Mouse (Mus musculus) embryonic facial prominence, embryonic 15.5 days (tissue): ENCODE results near the gene Epha6. TPM values are rescaled to one million over a fixed set of nuclear protein-coding genes. Genes with fewer than 3 reads are reported as not detected.

ENCODE experiments used
- ATAC-seq: fragments of 200-750 bp; cut with Nextera tagmentation; 2 replicates; pipeline ENCODE4 v1.8.0; 2017; ENCODE audit warnings: low read depth, moderate TSS enrichment; ENCODE audit not compliant: insufficient number of reproducible peaks, low FRiP score, low TSS enrichment
- H3K27ac ChIP-seq: fragments of 300-500 bp; sonication (generic); replicated peaks from 2 replicates; pipeline ENCODE4 v1.5.1; 2015; ENCODE audit warnings: mild to moderate bottlenecking, inconsistent platforms
- H3K27me3 ChIP-seq: fragments of 300-500 bp; sonication (generic); 2 replicates; pipeline ENCODE4 v1.6.1; 2015; ENCODE audit warnings: inconsistent platforms
- H3K36me3 ChIP-seq: fragments of 300-500 bp; sonication (generic); 2 replicates; pipeline ENCODE4 v1.6.1; 2015; ENCODE audit warnings: mild to moderate bottlenecking, inconsistent platforms
- H3K4me1 ChIP-seq: fragments of 300-500 bp; sonication (generic); 2 replicates; pipeline ENCODE4 v1.6.1; 2015; ENCODE audit warnings: inconsistent platforms
- H3K4me2 ChIP-seq: fragments of 300-500 bp; sonication (generic); replicated peaks from 2 replicates; pipeline ENCODE4 v1.6.1; 2015; ENCODE audit warnings: mild to moderate bottlenecking, inconsistent platforms
- H3K4me3 ChIP-seq: fragments of 300-500 bp; sonication (generic); replicated peaks from 2 replicates; pipeline ENCODE4 v1.5.1; 2015; ENCODE audit warnings: mild to moderate bottlenecking, inconsistent platforms
- H3K9ac ChIP-seq: fragments of 300-500 bp; sonication (generic); 2 replicates; pipeline ENCODE4 v1.6.1; 2015; ENCODE audit warnings: inconsistent platforms
- H3K9me3 ChIP-seq: fragments of 300-500 bp; sonication (generic); replicated peaks from 2 replicates; pipeline ENCODE4 v1.6.1; 2016; ENCODE audit warnings: inconsistent platforms
- WGBS: fragments of 180-500 bp; shearing (Covaris S2); methylation state at CpG from one replicate; pipeline ENCODE4 v1.1.7; 2015; 5-methylcytosine and 5-hydroxymethylcytosine counted together
- polyA plus RNA-seq: library from polyadenylated mRNA; unstranded; fragments of >200 nt; fragmentation: Nextera tagmentation; extraction: Ambion mirVana; gene quantifications from 2 replicates; pipeline ENCODE4 v1.2.1, GENCODE M21; 2015

Epha6 gene
- 0.59 and 0.77 TPM in 2 replicates for polyA plus RNA-seq

- no peak for ATAC-seq
- H3K9ac ChIP-seq: no peak within 1 kb of the TSS
- peaks cover 21% of the 10 kb centered on the region for H3K4me1 ChIP-seq
- no peaks in the 10 kb centered on the region for H3K36me3 ChIP-seq
- H3K27ac ChIP-seq: no peak within 1 kb of the TSS
- no peaks in the 10 kb centered on the region for H3K9me3 ChIP-seq
- under 1% methylated on average over 44 of the region's 45 CpGs for WGBS
- H3K4me2 ChIP-seq: peak within 1 kb of the TSS; percentile 89
- H3K4me3 ChIP-seq: peak within 1 kb of the TSS; percentile 46
- H3K27me3 ChIP-seq: peaks cover 29% of the 10 kb centered on the region
These were observed at the start of gene Epha6 for GRCm38 (mm10) chr16:60605061-60605831. Gene Epha6 (minus strand): TSS chr16:60605531.

GRCm38 (mm10) chr16:60651716-60652115 lies 46.4 kb upstream of the Epha6 start:
- Histone ChIP-seq H3K27ac (no peak overlapping the region), H3K4me1 (no peaks in the 10 kb centered on the region), H3K27me3 (no peaks in the 10 kb centered on the region), H3K4me3 (no peak overlapping the region), H3K9me3 (no peaks in the 10 kb centered on the region), H3K9ac (no peak overlapping the region), H3K4me2 (no peak overlapping the region), H3K36me3 (no peaks in the 10 kb centered on the region)
- ATAC-seq: no peak

- H3K4me2 ChIP-seq: no peak overlapping the region
- no peak overlapping the region for H3K27ac ChIP-seq
- no peak for ATAC-seq
- H3K9ac ChIP-seq: no peak overlapping the region
- no peaks in the 10 kb centered on the region for H3K36me3 ChIP-seq
- no peaks in the 10 kb centered on the region for H3K4me1 ChIP-seq
- no peaks in the 10 kb centered on the region for H3K27me3 ChIP-seq
- no peak overlapping the region for H3K4me3 ChIP-seq
- H3K9me3 ChIP-seq: no peaks in the 10 kb centered on the region
These were observed 22.8 kb upstream of the Epha6 start for GRCm38 (mm10) chr16:60628091-60628490.

- Histone ChIP-seq H3K4me1 (peaks cover 21% of the 10 kb centered on the region), H3K36me3 (no peaks in the 10 kb centered on the region), H3K4me3 (peak overlapping the region; percentile 46), H3K27me3 (peaks cover 29% of the 10 kb centered on the region), H3K4me2 (peak overlapping the region; percentile 89), H3K27ac (no peak overlapping the region), H3K9me3 (no peaks in the 10 kb centered on the region), H3K9ac (no peak overlapping the region)
- WGBS: under 1% methylated on average over 38 of the region's 38 CpGs
- ATAC-seq: peak; percentile 84
These were observed 677 bp upstream of the Epha6 start for GRCm38 (mm10) chr16:60605832-60606583.

- ATAC-seq: no peak
- whole genome bisulfite sequencing: 2% methylated on average over 10 of the region's 10 CpGs
- H3K27me3 ChIP-seq: peaks cover 29% of the 10 kb centered on the region
- H3K4me1 ChIP-seq: peaks cover 21% of the 10 kb centered on the region
- H3K9me3 ChIP-seq: no peaks in the 10 kb centered on the region
- H3K4me2 ChIP-seq: peak overlapping the region; percentile 89
- H3K9ac ChIP-seq: no peak overlapping the region
- peak overlapping the region; percentile 46 for H3K4me3 ChIP-seq
- no peaks in the 10 kb centered on the region for H3K36me3 ChIP-seq
- H3K27ac ChIP-seq: no peak overlapping the region
These were observed 718 bp downstream of the Epha6 start for GRCm38 (mm10) chr16:60604613-60605012.

- 78% methylated on average over 3 of the region's 3 CpGs for WGBS
- no peak for ATAC-seq
These were observed 20.0 kb downstream of the Epha6 start for GRCm38 (mm10) chr16:60585322-60585721.

GRCm38 (mm10) chr16:60584695-60585094 lies 20.6 kb downstream of the Epha6 start:
- no peaks in the 10 kb centered on the region for H3K9me3 ChIP-seq
- no peak overlapping the region for H3K4me2 ChIP-seq
- WGBS: 82% methylated on average over 7 of the region's 7 CpGs
- H3K4me1 ChIP-seq: no peaks in the 10 kb centered on the region
- no peaks in the 10 kb centered on the region for H3K36me3 ChIP-seq
- no peak overlapping the region for H3K4me3 ChIP-seq
- H3K9ac ChIP-seq: no peak overlapping the region
- no peaks in the 10 kb centered on the region for H3K27me3 ChIP-seq
- ATAC-seq: no peak
- no peak overlapping the region for H3K27ac ChIP-seq

More at GRCm38 (mm10) chr16:60585322-60585721, 20.0 kb downstream of the Epha6 start:
- Histone ChIP-seq H3K9ac (no peak overlapping the region), H3K4me2 (no peak overlapping the region), H3K36me3 (no peaks in the 10 kb centered on the region), H3K27me3 (no peaks in the 10 kb centered on the region), H3K27ac (no peak overlapping the region), H3K9me3 (no peaks in the 10 kb centered on the region), H3K4me1 (no peaks in the 10 kb centered on the region), H3K4me3 (no peak overlapping the region)

- no peaks in the 10 kb centered on the region for H3K27me3 ChIP-seq
- no peaks in the 10 kb centered on the region for H3K4me1 ChIP-seq
- ATAC-seq: no peak
- H3K9ac ChIP-seq: no peak overlapping the region
- no peaks in the 10 kb centered on the region for H3K9me3 ChIP-seq
- no peak overlapping the region for H3K4me3 ChIP-seq
- H3K4me2 ChIP-seq: no peak overlapping the region
- H3K36me3 ChIP-seq: no peaks in the 10 kb centered on the region
- no peak overlapping the region for H3K27ac ChIP-seq
- 54% methylated on average over 2 of the region's 2 CpGs for WGBS
These were observed 34.8 kb downstream of the Epha6 start for GRCm38 (mm10) chr16:60570546-60570945.

GRCm38 (mm10) chr16:60544385-60544784 lies 60.9 kb downstream of the Epha6 start:
- H3K27me3 ChIP-seq: no peaks in the 10 kb centered on the region
- WGBS: 71% methylated on average over 4 of the region's 4 CpGs

GRCm38 (mm10) chr16:60538233-60538632 lies 67.1 kb downstream of the Epha6 start:
- H3K9me3 ChIP-seq: no peaks in the 10 kb centered on the region
- no peak overlapping the region for H3K27ac ChIP-seq
- no peak for ATAC-seq
- no peaks in the 10 kb centered on the region for H3K27me3 ChIP-seq
- H3K4me1 ChIP-seq: no peaks in the 10 kb centered on the region
- H3K36me3 ChIP-seq: no peaks in the 10 kb centered on the region
- no peak overlapping the region for H3K4me2 ChIP-seq
- no peak overlapping the region for H3K9ac ChIP-seq
- H3K4me3 ChIP-seq: no peak overlapping the region

More at GRCm38 (mm10) chr16:60544385-60544784, 60.9 kb downstream of the Epha6 start:
- H3K4me1 ChIP-seq: no peaks in the 10 kb centered on the region
- no peak overlapping the region for H3K9ac ChIP-seq
- no peak overlapping the region for H3K27ac ChIP-seq
- H3K4me2 ChIP-seq: no peak overlapping the region
- no peaks in the 10 kb centered on the region for H3K9me3 ChIP-seq
- H3K36me3 ChIP-seq: no peaks in the 10 kb centered on the region
- no peak for ATAC-seq
- H3K4me3 ChIP-seq: no peak overlapping the region

- 54% methylated on average over 3 of the region's 3 CpGs for WGBS
- Histone ChIP-seq H3K4me1 (no peaks in the 10 kb centered on the region), H3K9me3 (no peaks in the 10 kb centered on the region), H3K27me3 (no peaks in the 10 kb centered on the region), H3K4me3 (no peak overlapping the region), H3K4me2 (no peak overlapping the region), H3K9ac (no peak overlapping the region), H3K36me3 (no peaks in the 10 kb centered on the region), H3K27ac (no peak overlapping the region)
- no peak for ATAC-seq
These were observed 95.6 kb downstream of the Epha6 start for GRCm38 (mm10) chr16:60509707-60510106.
